26 mouse cellular contexts compared by ENCODE assay signal in the genomic region with DNA sequence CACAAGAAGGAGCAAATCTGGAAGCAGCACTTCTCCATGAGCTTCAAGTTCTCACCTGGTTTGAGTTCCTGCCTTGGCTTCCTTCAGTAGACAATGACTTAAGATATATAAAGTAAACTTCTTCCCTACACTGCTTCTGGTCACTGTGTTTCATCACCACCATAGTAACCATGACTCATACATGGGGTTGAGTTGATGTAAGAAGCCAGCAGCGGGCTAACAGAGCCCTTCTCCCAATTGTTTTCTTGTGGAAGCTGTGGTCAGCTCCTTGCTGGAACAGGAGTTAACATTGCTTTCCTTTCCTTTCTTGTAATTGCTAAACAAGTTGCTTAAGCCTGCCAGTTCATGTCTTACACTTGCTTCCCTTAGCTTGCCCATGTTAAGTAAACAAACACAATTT.
DNase-seq lines count a peak whose midpoint lies in the region; ATAC-seq and TF ChIP-seq lines count a peak whose summit lies in the region.
"Had no signal": no experiment of that assay in that cellular context is flagged by ENCODE, and none has a peak within 500 bp of the region (broad histone marks: within the 10 kb centered on the region; RNA-seq: fewer than 3 reads in every experiment).

No protein-coding gene starts in this region.

- H3ac ChIP-seq in C2C12 (ENCODE audit: control insufficient read depth, insufficient read length, low read depth): no peak overlapping the region

- no peak for TF ChIP-seq CTCF in C2C12 (IDR thresholded peaks at IDR 0.05; ENCODE audit: control insufficient read depth, insufficient read depth, insufficient read length)
- no peak for TF ChIP-seq CTCF in stomach, postnatal 0 days (IDR thresholded peaks at IDR 0.05; ENCODE audit: low read depth)

- H3K9ac ChIP-seq in stomach, postnatal 0 days (ENCODE audit: low read length): no peak overlapping the region
- H3K9ac ChIP-seq: forebrain, postnatal 0 days; heart, embryonic 12.5 days; heart, embryonic 15.5 days; hindbrain, embryonic 13.5 days; intestine, embryonic 15.5 days had no signal

- H3K4me2 ChIP-seq in stomach, postnatal 0 days (replicated peaks; ENCODE audit: low read depth): no peak overlapping the region
- H3K4me2 ChIP-seq: heart, embryonic 12.5 days; heart, embryonic 15.5 days; hindbrain, embryonic 13.5 days; intestine, embryonic 15.5 days had no signal

- H3K9me3 ChIP-seq in stomach, postnatal 0 days (ENCODE audit: control insufficient read depth, low read length): no peaks in the 10 kb centered on the region
- H3K9me3 ChIP-seq: heart, embryonic 12.5 days; heart, embryonic 15.5 days; hindbrain, embryonic 10.5 days; hindbrain, embryonic 13.5 days; intestine, embryonic 15.5 days had no signal

- H3K36me3 ChIP-seq in C2C12 (ENCODE audit: control insufficient read depth, insufficient read depth): no peaks in the 10 kb centered on the region
- no peaks in the 10 kb centered on the region for H3K36me3 ChIP-seq in stomach, postnatal 0 days (ENCODE audit: control insufficient read depth, insufficient read depth, low read length)
- H3K36me3 ChIP-seq: heart, embryonic 12.5 days; heart, embryonic 15.5 days; hindbrain, embryonic 10.5 days; hindbrain, embryonic 13.5 days; intestine, embryonic 15.5 days had no signal

- ATAC-seq in stomach, postnatal 0 days (ENCODE audit: low FRiP score, low TSS enrichment): peak; percentile 60; the same call in 1 of the 2 replicates
- ATAC-seq: activated CD4-positive, CD25-positive, alpha-beta regulatory T cell, adult 4 months; forebrain, embryonic 14.5 days; forebrain, postnatal 0 days; hindbrain, embryonic 16.5 days; intestine, embryonic 15.5 days had no signal

- DNase-seq in 3T3-L1 (ENCODE audit: low read depth, low spot score) (peak; percentile 80), adipocyte (ENCODE audit: low spot score) (peak; percentile 56)
- DNase-seq in stomach, postnatal 0 days (ENCODE audit: low spot score): no peak
- no peak for DNase-seq in c-Kit-positive CD71-positive TER-119-positive erythroid progenitor cells, embryonic 14.5 days (ENCODE audit: low spot score)
- DNase-seq in retina, postnatal 1 day: no peak
- DNase-seq in adrenal gland, postnatal 25 days: no peak
- DNase-seq: adrenal gland, postnatal 10 days; cerebellum, adult 11-12 months; cerebellum, adult 8-10 months; cerebellum, postnatal 10 days; cerebellum, postnatal 36 days; forebrain, postnatal 0 days; gastrocnemius, postnatal 25 days; heart, adult 18-20 months; heart, postnatal 10 days; heart, postnatal 36 days; kidney, adult 11 months had no signal

- WGBS in stomach, postnatal 0 days: 79% methylated on average over 1 of the region's 1 CpGs

- TF ChIP-seq EP300 in stomach, postnatal 0 days (optimal IDR thresholded peaks at IDR 0.05): no peak

- H3K79me2 ChIP-seq in C2C12 (ENCODE audit: control insufficient read depth, insufficient read depth): peaks cover 66% of the 10 kb centered on the region

- no peak overlapping the region for H3K4me3 ChIP-seq in C2C12 (ENCODE audit: insufficient read depth, poor library complexity, severe bottlenecking)
- no peak overlapping the region for H3K4me3 ChIP-seq in stomach, postnatal 0 days (ENCODE audit: low read depth, low read length)
- H3K4me3 ChIP-seq: heart, embryonic 12.5 days; heart, embryonic 15.5 days; hindbrain, embryonic 10.5 days; hindbrain, embryonic 13.5 days; intestine, embryonic 15.5 days had no signal

- H3K27me3 ChIP-seq in C2C12 (ENCODE audit: control insufficient read depth, insufficient read depth, insufficient read length): no peaks in the 10 kb centered on the region
- H3K27me3 ChIP-seq in stomach, postnatal 0 days (ENCODE audit: control insufficient read depth, insufficient read depth, low read length): no peaks in the 10 kb centered on the region
- H3K27me3 ChIP-seq: heart, embryonic 12.5 days; heart, embryonic 15.5 days; hindbrain, embryonic 13.5 days; intestine, embryonic 15.5 days had no signal

- H3K27ac ChIP-seq in stomach, postnatal 0 days (replicated peaks): no peak overlapping the region
- H3K27ac ChIP-seq: heart, embryonic 15.5 days; hindbrain, embryonic 10.5 days; hindbrain, embryonic 13.5 days; intestine, embryonic 15.5 days had no signal

- peaks cover 18% of the 10 kb centered on the region for H3K79me3 ChIP-seq in C2C12 (ENCODE audit: low read depth)

- H3K4me1 ChIP-seq in stomach, postnatal 0 days (replicated peaks; ENCODE audit: control insufficient read depth, insufficient read depth): no peaks in the 10 kb centered on the region
- H3K4me1 ChIP-seq: hindbrain, embryonic 10.5 days; hindbrain, embryonic 13.5 days had no signal

TF ChIP-seq in C2C12, 6 proteins besides CTCF, POLR2A, EP300 and RAD21:
- TF ChIP-seq CEBPB (IDR thresholded peaks at IDR 0.05; ENCODE audit: low read depth) (peak; percentile 71), FOSL1 (IDR thresholded peaks at IDR 0.05; ENCODE audit: insufficient read depth, low read length, poor library complexity, severe bottlenecking) (peak; percentile 25), MYOD1 (IDR thresholded peaks at IDR 0.05; ENCODE audit: control insufficient read depth, insufficient read length, low read depth) (no peak), MYOG (IDR thresholded peaks at IDR 0.05; ENCODE audit: control insufficient read depth, extremely low read depth, insufficient read length) (no peak), USF1 (IDR thresholded peaks at IDR 0.05; ENCODE audit: low read depth) (no peak), MAX (IDR thresholded peaks at IDR 0.05) (no peak)

Comparison
In these comparisons a context has a peak if more than half of its experiments do, and no peak if none do; other contexts are left out.
1. DNase-seq: peak in 3T3-L1 (single experiment) and adipocyte (single experiment); none in stomach, postnatal 0 days (single experiment), c-Kit-positive CD71-positive TER-119-positive erythroid progenitor cells, embryonic 14.5 days (single experiment), retina, postnatal 1 day (single experiment) and adrenal gland, postnatal 25 days (single experiment).